Mouse (Mus musculus) neural tube, postnatal 0 days (tissue): ENCODE results near the gene Plaur. TPM values are rescaled to one million over a fixed set of nuclear protein-coding genes. Genes with fewer than 3 reads are reported as not detected.

Source experiments
- polyA plus RNA-seq: library from polyadenylated mRNA; unstranded; fragments of >200 nt; fragmentation: Nextera tagmentation; extraction: Ambion mirVana; gene quantifications from 2 replicates; pipeline ENCODE4 v1.2.1, GENCODE M21; 2015

Plaur gene
- polyA plus RNA-seq: 1.4 and 2.5 TPM in 2 replicates

DNA sequence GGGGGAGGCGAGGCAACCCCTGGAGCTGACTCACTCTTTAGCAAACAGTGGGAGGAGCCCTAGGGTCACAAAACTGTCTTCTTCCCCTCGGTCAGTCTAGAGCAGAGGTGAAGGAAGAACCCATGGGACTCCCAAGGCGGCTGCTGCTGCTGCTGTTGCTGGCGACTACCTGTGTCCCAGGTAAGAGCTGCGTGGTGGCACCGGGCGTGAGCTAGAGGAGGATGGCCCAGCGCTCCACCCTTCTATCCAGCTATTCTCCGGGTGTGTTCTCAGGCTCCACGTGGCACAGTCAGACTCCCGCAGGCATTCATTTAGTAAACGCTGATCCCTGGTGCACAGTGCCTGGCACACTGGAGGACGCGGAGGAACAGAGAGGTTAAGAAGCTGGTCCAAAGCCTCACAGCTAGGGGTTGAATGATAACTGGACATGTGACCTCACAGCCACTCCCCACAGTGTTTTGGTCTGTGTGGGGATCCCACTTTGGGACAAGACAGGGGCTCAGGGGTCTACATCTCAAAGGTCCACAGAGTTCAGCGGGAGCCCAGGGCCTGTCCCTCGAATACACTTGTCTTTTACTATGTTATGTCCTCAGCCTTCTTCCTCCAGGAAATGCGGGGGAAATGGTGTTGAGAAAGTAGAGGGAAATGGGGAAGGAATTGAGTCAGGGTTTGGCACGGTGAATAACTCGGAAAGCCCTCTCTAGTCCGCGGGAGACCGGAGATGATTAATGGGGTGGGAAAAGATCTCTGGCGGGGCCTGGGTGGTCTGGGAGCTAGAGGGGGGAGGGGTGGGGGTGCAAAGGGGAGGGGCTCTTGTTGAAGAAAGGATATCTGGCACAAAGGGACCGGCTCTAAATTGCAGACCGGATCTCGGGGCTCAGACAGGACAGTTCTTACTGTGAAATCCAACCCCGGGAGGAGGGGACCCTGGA lies at the start of gene Plaur:
TSS of gene Plaur (plus strand) at position 97 of the 932 bp plus-strand sequence.

DNA sequence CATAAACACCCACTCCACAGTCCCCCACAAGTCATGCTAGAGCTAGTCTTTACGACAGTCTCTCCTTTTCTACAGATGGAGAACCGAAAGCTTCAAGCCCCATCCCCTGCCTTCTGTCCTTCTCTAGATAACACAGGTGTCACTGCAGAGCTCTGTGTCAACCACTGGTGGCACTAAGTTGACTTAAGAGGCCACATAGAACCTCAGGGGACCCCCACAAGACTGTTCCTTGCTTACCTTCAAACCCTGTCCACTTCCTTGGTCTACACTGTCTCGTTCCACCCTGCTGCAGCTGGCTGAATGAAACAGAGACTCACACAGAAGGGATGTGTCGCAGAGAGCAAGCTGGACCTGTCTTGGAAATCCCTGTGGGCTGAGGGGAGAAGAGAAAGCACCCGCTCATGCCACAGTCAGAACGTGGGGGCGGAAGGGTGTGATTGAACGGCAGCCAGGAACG lies 10.4 kb upstream of the Plaur start, which contains the start of gene Irgc1:
TSS of gene Irgc1 (minus strand) at position 443 of the 457 bp plus-strand sequence.

DNA sequence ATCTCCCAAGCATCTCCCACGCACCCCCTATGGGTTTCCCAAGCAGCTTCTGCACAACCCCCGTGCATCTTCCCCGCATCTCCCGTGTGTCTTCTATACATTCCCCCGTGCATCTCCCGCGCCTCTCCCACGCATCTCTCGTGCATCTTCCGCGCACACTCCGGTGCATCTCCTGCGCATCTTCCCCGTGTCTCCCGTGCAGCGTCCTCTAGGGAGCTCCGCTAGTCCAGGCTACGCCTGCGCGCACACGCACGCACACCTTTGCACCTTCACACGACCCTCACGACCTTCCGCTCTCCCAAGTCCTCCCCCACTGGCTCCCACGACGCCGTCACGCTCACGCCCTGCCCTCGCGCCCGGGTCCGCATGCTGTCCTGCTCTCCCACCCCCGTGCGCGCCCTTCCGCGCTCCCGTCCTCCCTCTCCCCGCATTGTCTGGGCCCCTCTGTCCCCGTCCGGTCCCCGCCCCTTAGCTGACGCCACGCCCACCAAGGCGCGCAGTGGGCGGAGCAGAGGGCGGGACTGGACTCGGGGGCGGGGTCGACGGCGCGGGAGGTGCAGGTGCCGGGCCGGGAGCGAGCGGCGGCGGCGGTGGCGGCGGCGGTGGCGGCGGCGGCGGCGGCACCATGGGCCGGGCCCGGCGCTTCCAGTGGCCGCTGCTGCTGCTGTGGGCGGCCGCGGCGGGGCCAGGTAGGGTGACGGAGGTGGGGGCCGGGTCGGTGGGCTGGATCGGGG lies 19.4 kb downstream of the Plaur start, which contains the start of gene Cadm4:
TSS of gene Cadm4 (plus strand) at position 550 of the 734 bp plus-strand sequence.

DNA sequence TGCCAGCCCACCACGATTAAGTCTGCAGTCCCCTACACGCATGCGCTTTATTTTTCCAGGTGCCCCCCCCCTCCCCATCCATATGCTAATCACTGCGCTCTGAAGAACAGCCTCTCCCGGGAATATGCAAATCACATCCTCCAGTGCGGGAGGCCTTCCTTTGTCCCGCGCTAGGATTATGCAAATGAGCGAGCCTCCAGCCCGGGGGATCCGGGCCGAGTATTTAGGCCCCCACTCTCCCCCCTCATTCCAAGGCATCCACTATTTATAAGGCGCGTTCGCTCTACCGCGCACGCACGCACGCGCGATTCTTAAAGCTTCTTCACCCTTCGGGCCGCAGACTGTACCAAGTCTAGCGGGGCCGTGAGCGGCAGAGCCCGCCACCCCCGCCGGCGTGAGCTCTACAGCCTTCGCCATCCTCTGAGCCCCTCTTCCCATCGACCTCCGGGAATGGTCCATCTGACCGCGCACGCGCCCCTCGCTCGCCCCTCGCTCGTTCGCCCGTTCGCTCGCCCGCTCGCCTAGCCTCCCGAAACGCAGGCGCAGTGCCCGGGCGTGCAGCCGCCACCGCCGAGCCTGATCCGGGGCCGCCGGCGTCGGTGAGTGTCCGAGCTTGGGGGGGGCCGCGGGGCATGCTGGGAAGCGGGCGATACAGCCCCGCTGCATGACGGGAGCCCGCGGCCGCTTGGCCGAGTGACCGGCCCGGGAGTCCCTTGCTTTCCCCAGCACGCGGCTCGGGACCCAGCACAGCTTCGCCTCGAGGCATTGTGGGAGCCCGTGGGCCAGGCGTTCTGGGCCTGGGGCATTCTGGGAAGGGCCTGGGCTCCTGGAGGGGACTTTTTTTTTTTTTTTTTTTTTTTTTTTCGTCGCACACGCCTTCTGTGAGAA lies 44.8 kb downstream of the Plaur start, which contains the start of gene Zfp428:
TSS of gene Zfp428 (plus strand) at position 169 of the 888 bp plus-strand sequence.

DNA sequence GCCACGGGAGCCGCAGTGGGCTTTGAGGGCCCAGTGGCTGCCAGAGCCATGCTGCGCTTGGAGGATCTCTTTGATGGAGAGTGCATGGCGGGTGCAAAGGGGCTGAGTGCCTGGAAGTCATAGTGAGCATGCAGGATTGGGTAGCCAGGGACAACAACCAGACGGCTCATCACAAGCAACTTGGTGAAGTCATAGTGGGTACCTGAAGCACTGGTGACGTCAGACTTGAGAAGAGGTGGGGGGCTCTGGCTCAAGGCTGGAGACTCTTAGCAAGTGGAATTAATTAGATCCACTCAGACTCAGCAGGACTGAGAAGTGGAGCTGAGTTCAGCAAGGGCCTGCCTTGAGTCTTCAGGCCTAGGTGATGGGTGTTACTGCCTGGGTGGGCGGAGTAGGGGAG lies 50.1 kb downstream of the Plaur start, which contains the start of gene AC161166.1:
TSS of gene AC161166.1 (minus strand) at position 101 of the 400 bp plus-strand sequence.

Other genes with a start within 250 kb of the Plaur start
- gene Zfp109, start 224.9 kb upstream of the Plaur start, polyA plus RNA-seq: 2.2 and 2.8 TPM in 2 replicates
- gene Zfp108, start 207.7 kb upstream of the Plaur start, polyA plus RNA-seq: 5.5 and 5.8 TPM in 2 replicates
- 4.8 TPM in 2 replicates for gene Zfp93, start 192.1 kb upstream of the Plaur start, polyA plus RNA-seq
- 24.7 and 29.1 TPM in 2 replicates for gene Zfp61, start 161.3 kb upstream of the Plaur start, polyA plus RNA-seq
- gene Zfp94, start 145.8 kb upstream of the Plaur start, polyA plus RNA-seq: 19.7 and 21.9 TPM in 2 replicates
- 0.65 and 1.0 TPM in 2 replicates for gene Tescl, start 128.5 kb upstream of the Plaur start, polyA plus RNA-seq
- 0.10 TPM in 1 of 2 replicates, not detected in the other for gene Lypd5, start 113.3 kb upstream of the Plaur start, polyA plus RNA-seq
- 2.2 and 3.2 TPM in 2 replicates for gene Kcnn4, start 92.2 kb upstream of the Plaur start, polyA plus RNA-seq
- gene Smg9, start 62.9 kb upstream of the Plaur start, polyA plus RNA-seq: 28.5 and 35.3 TPM in 2 replicates
- not detected in 2 replicates for gene Irgc1, start 10.2 kb upstream of the Plaur start, polyA plus RNA-seq
- 110 and 120 TPM in 2 replicates for gene Cadm4, start 19.5 kb downstream of the Plaur start, polyA plus RNA-seq
- 201 and 233 TPM in 2 replicates for gene Zfp428, start 44.5 kb downstream of the Plaur start, polyA plus RNA-seq
- 0.35 and 0.56 TPM in 2 replicates for gene AC161166.1, start 50.0 kb downstream of the Plaur start, polyA plus RNA-seq
- 18.4 and 19.7 TPM in 2 replicates for gene Irgq, start 68.2 kb downstream of the Plaur start, polyA plus RNA-seq
- 0.18 TPM in 1 of 2 replicates, not detected in the other for gene Pinlyp, start 83.6 kb downstream of the Plaur start, polyA plus RNA-seq
- 40.7 and 51.6 TPM in 2 replicates for gene Xrcc1, start 83.8 kb downstream of the Plaur start, polyA plus RNA-seq
- gene Ethe1, start 125.1 kb downstream of the Plaur start, polyA plus RNA-seq: 30.6 and 31.1 TPM in 2 replicates
- gene Zfp575, start 125.2 kb downstream of the Plaur start, polyA plus RNA-seq: 23.0 and 23.3 TPM in 2 replicates
- not detected in 2 replicates for gene Phldb3, start 148.3 kb downstream of the Plaur start, polyA plus RNA-seq
- gene Lypd3, start 174.1 kb downstream of the Plaur start, polyA plus RNA-seq: 1.2 and 1.3 TPM in 2 replicates
- gene Tex101, start 214.2 kb downstream of the Plaur start, polyA plus RNA-seq: not detected in 2 replicates
- not detected in 2 replicates for gene BC049730, start 246.8 kb downstream of the Plaur start, polyA plus RNA-seq